Mouse (Mus musculus) gastrocnemius, postnatal 25 days (tissue): ENCODE data around the gene Foxe1. TPM values are rescaled to one million over a fixed set of nuclear protein-coding genes. Genes with fewer than 3 reads are reported as not detected.

Experiments used
- DNase-seq: peaks from one replicate; pipeline ENCODE4 v3.0.0; 2022
- total RNA-seq, 2 experiments: library from RNA; stranded (reverse); gene quantifications; 1 replicate in 1 of 2; 2 replicates in 1 of 2; pipeline ENCODE4 v1.2.3; 2021

Foxe1 gene
- total RNA-seq, 2 experiments from 2014 or later: not detected

- DNase-seq: no peak
Observed at GRCm38 (mm10) chr4:46347580-46348515, 4.4 kb downstream of the Foxe1 start.

GRCm38 (mm10) chr4:46348897-46349296, 5.5 kb downstream of the Foxe1 start:
- DNase-seq: no peak

- DNase-seq: no peak
Observed at GRCm38 (mm10) chr4:46349530-46349929, 6.1 kb downstream of the Foxe1 start.

- DNase-seq: no peak
Observed at GRCm38 (mm10) chr4:46353045-46353444, 9.6 kb downstream of the Foxe1 start.

- peak; percentile 36 for DNase-seq
Observed at GRCm38 (mm10) chr4:46356351-46357133, 13.1 kb downstream of the Foxe1 start.

- DNase-seq: no peak
Observed at GRCm38 (mm10) chr4:46359539-46360253, 16.3 kb downstream of the Foxe1 start.

- no peak for DNase-seq
Observed at GRCm38 (mm10) chr4:46361258-46361657, 17.8 kb downstream of the Foxe1 start.

- DNase-seq: no peak
Observed at GRCm38 (mm10) chr4:46364360-46364759, 21.0 kb downstream of the Foxe1 start.

GRCm38 (mm10) chr4:46367487-46367959, 24.1 kb downstream of the Foxe1 start:
- DNase-seq: no peak

GRCm38 (mm10) chr4:46369070-46369469, 25.7 kb downstream of the Foxe1 start:
- no peak for DNase-seq

- DNase-seq: no peak
Observed at GRCm38 (mm10) chr4:46370406-46370805, 27.0 kb downstream of the Foxe1 start.

- peak; percentile 41 for DNase-seq
Observed at GRCm38 (mm10) chr4:46371030-46371429, 27.6 kb downstream of the Foxe1 start.

GRCm38 (mm10) chr4:46374455-46374854, 31.0 kb downstream of the Foxe1 start:
- no peak for DNase-seq

GRCm38 (mm10) chr4:46374869-46375368, 31.5 kb downstream of the Foxe1 start:
- peak; percentile 70 for DNase-seq

- no peak for DNase-seq
Observed at GRCm38 (mm10) chr4:46388556-46388955, 45.1 kb downstream of the Foxe1 start.

GRCm38 (mm10) chr4:46389013-46389611, 45.7 kb downstream of the Foxe1 start, which contains the start of gene Trmo:
Trmo (minus strand) TSS chr4:46389437.
- DNase-seq: peak; percentile 91

GRCm38 (mm10) chr4:46389612-46390341, 46.4 kb downstream of the Foxe1 start:
- DNase-seq: no peak

- DNase-seq: peak; percentile 60
Observed at GRCm38 (mm10) chr4:46390390-46390970, 47.1 kb downstream of the Foxe1 start.

GRCm38 (mm10) chr4:46394388-46394787, 51.0 kb downstream of the Foxe1 start:
- no peak for DNase-seq

- no peak for DNase-seq
Observed at GRCm38 (mm10) chr4:46395736-46396135, 52.3 kb downstream of the Foxe1 start.
